Mouse (Mus musculus): ENCODE results near the gene Fcrl1. TPM values are rescaled to one million over a fixed set of nuclear protein-coding genes. Genes with fewer than 3 reads are reported as not detected.
"Not testable (repeated sequence)": the region's sequence is repeated elsewhere in the genome, so short reads cannot be mapped to it uniquely, and the experiment has no call there.

The Fcrl1 gene
- 0.14 TPM in 1 of 2 replicates, not detected in the other for polyA plus RNA-seq (2016; fragmentation: Nextera tagmentation; extraction: Ambion mirVana)

DNA sequence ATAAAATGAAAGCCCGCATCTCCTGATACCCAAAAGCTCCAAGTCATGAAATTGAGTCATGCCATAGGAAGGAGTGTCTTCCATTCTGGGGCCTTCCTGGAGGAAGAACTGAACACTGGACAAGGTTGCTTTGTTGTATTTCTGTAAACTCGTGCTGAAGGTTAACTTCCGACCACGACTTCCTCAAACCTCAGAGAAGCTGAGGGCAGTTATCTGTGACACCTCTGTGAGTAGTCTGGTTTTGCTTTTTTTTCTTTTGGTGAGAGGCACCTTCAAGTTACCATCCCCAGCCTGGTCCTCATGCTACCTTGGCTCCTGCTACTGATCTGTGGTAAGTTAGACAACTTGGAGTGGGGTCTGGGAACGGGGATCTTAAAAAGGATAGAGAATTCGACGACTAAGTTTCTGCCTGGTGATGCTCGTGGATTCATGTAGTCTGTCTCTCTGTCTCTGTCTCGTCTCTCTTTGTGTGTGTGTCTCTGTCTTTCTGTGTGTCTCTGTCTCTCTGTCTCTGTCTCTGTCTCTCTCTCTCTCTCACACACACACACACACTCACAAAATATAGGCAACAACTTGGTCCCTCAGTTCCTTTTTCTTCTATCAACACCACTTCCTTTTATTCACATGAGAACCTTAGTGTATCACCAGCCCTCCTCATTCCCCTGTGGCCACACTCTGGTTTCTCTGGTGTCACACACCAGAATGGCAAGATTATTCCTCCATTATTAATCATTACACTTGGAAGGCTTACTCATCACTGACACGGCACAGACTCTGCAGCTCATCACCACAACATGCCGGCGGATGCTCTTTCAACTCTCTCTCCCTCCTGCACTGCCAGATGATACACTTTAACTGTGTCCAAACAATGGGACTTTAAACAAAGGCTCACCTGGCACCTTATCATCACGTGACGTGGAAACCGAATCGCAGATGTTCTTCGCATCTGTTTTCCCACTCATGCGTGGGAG lies at the start of gene Fcrl1:
TSS of gene Fcrl1 (plus strand) at position 193 of the 971 bp plus-strand sequence.
- no peak within 1 kb of the TSS for H3K27ac ChIP-seq
- 0 out of 2 replicates have a peak, but pooled peaks cover 4% of the 10 kb centered on the region for H3K4me1 ChIP-seq (replicated peaks)
- no peaks in the 10 kb centered on the region for H3K36me3 ChIP-seq
- no peak for DNase-seq (ENCODE audit: low spot score)
- no peaks in the 10 kb centered on the region for H3K9me3 ChIP-seq
- H3K4me3 ChIP-seq = no peak within 1 kb of the TSS
- no peaks in the 10 kb centered on the region for H3K27me3 ChIP-seq (ENCODE audit: insufficient read depth, poor library complexity, severe bottlenecking)
- 88% methylated on average over 18 of the region's 18 CpGs for WGBS

DNA sequence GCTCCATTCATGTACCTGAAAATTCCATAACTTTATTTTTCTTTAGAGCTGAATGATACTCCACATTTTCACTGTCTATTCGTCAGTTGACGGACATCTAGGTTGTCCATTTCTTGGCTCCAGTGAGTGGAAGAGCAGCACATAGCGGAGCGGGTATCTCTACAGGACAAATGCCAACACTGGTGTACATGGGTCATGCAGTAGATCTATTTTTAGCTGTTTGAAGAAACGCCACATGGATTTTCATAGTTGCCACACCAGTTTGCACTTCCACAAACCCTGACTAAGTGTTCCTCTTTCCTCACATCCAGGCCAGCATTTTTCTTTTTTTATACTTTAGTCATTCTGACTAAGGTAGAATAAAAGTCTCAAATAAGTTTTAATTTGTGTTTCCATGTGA lies 38.3 kb upstream of the Fcrl1 start:
- DNase-seq (ENCODE audit: low spot score) = no peak
- no peaks in the 10 kb centered on the region for H3K4me1 ChIP-seq (replicated peaks)
- no peaks in the 10 kb centered on the region for H3K36me3 ChIP-seq
- no peak overlapping the region for H3K4me3 ChIP-seq
- 92% methylated on average over 5 of the region's 5 CpGs for WGBS
- no peaks in the 10 kb centered on the region for H3K27me3 ChIP-seq (ENCODE audit: insufficient read depth, poor library complexity, severe bottlenecking)
- no peaks in the 10 kb centered on the region for H3K9me3 ChIP-seq
- no peak overlapping the region for H3K27ac ChIP-seq

DNA sequence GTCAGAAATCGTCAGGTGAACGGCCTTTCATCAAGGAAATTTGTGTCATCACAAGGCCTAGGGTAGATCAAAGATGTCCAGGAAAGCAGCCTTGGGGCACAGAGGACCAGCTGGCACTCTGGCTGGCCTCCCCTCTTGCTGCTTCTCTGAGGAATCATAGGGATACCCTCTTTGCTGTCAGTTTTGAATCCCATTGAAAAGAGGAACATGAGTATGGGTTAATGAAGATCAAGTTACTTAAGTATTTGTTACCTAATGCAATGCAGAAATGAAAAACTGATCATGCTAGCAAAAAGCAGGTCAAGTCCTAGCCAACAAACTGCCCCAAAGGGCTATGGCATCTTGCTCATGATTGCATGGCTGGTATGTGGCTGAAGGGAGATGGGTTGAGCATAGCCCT lies 25.2 kb upstream of the Fcrl1 start:
- not testable (repeated sequence) for H3K36me3 ChIP-seq; H3K4me1 ChIP-seq (replicated peaks); DNase-seq (ENCODE audit: low spot score); H3K27ac ChIP-seq; H3K9me3 ChIP-seq; H3K4me3 ChIP-seq; H3K27me3 ChIP-seq (ENCODE audit: insufficient read depth, poor library complexity, severe bottlenecking)
- WGBS = 77% methylated on average over 2 of the region's 2 CpGs

DNA sequence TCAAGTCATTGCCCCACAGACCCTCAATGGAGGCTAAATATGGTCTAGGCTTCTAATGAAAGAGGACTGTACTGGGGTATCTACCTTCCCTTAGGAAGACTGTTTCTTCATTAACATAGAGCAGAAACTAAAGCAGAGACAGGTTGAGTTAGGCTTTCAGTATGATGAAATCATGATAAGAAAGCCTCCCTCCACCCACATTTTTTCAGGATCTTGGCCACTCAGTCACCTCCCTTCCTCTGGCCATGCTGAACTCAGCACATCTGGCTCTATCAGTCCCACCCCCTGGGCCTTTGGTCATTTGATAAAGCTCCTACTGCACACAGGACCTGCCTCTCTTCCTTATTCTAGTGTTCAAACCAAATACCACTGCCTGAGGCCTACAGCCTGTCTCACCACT lies 18.6 kb upstream of the Fcrl1 start, which contains the start of gene Cd5l:
TSS of gene Cd5l (plus strand) at position 301 of the 400 bp plus-strand sequence.
- Histone ChIP-seq H3K27me3 (ENCODE audit: insufficient read depth, poor library complexity, severe bottlenecking) (no peaks in the 10 kb centered on the region), H3K27ac (no peak within 1 kb of the TSS), H3K4me1 (replicated peaks) (no peaks in the 10 kb centered on the region), H3K4me3 (no peak within 1 kb of the TSS), H3K9me3 (no peaks in the 10 kb centered on the region), H3K36me3 (no peaks in the 10 kb centered on the region)
- DNase-seq (ENCODE audit: low spot score) = no peak

DNA sequence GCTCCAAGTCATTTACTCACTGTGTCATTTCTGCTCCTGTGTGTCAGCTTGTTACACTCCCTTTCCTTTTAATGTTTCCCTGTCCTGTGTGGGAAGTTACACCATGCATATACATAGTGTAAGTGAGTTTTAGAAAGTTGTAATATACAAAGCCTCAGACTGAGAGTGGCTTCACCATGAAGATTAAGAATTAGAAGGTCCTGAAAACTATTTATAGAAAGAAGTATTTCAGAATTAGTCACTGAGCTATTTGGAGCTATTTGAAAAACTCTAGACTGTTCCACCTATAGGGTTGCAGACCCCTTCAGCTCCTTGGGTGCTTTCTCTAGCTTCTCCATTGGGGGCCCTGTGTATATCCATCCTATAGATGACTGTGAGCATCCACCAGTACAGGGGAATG lies 17.0 kb upstream of the Fcrl1 start:
- no peak for DNase-seq (ENCODE audit: low spot score)
- Histone ChIP-seq H3K4me3 (no peak overlapping the region), H3K9me3 (no peaks in the 10 kb centered on the region), H3K4me1 (replicated peaks) (no peaks in the 10 kb centered on the region), H3K36me3 (no peaks in the 10 kb centered on the region), H3K27ac (no peak overlapping the region), H3K27me3 (ENCODE audit: insufficient read depth, poor library complexity, severe bottlenecking) (no peaks in the 10 kb centered on the region)

DNA sequence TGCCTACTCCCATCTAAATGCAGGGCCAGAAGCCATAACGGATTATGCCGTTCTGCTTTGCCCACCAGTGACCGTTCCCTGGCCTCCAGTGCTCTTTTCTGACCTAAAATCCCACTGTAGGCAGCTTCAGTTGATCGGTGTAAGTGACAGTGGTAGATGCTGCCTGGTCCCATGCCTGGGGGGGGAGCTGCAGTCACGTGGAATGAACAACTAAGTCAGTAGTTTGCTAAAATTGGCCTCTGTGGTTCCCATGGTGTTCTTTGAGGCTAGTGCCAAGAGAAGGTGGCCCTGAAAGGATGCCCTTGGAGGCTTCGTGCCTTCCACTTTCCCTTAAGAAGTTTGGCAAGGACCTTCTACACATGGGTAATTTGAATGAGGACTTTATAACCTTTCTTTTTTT lies 15.7 kb upstream of the Fcrl1 start:
- no peaks in the 10 kb centered on the region for H3K4me1 ChIP-seq (replicated peaks)
- H3K9me3 ChIP-seq = no peaks in the 10 kb centered on the region
- H3K27me3 ChIP-seq (ENCODE audit: insufficient read depth, poor library complexity, severe bottlenecking) = no peaks in the 10 kb centered on the region
- H3K4me3 ChIP-seq = no peak overlapping the region
- WGBS = 88% methylated on average over 6 of the region's 6 CpGs
- DNase-seq (ENCODE audit: low spot score) = no peak
- no peaks in the 10 kb centered on the region for H3K36me3 ChIP-seq
- no peak overlapping the region for H3K27ac ChIP-seq

DNA sequence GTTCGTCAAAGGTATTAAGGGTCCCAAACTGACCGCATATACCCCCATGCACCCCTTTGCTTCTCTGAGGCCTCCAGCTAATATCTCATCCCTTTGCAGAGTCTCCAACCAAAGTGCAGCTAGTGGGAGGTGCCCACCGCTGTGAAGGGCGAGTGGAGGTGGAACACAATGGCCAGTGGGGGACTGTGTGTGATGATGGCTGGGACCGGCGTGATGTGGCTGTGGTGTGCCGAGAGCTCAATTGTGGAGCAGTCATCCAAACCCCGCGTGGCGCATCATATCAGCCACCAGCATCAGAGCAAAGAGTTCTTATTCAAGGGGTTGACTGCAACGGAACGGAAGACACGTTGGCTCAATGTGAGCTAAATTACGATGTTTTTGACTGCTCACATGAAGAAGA lies 10.5 kb upstream of the Fcrl1 start:
- Histone ChIP-seq H3K4me3 (no peak overlapping the region), H3K27me3 (ENCODE audit: insufficient read depth, poor library complexity, severe bottlenecking) (no peaks in the 10 kb centered on the region)
- 92% methylated on average over 14 of the region's 14 CpGs for WGBS

DNA sequence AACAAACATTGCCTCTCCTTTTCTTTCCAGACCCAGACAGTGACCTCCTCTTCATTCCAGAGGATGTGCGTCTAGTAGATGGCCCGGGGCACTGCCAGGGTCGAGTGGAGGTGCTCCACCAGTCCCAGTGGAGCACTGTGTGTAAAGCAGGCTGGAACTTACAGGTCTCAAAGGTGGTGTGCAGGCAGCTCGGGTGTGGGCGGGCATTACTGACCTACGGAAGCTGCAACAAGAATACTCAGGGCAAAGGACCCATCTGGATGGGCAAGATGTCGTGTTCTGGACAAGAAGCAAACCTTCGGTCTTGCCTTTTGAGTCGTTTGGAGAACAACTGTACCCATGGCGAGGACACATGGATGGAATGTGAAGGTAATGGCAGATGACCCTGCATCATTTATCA lies 8.7 kb upstream of the Fcrl1 start:
- H3K4me1 ChIP-seq (replicated peaks) = no peaks in the 10 kb centered on the region
- no peaks in the 10 kb centered on the region for H3K27me3 ChIP-seq (ENCODE audit: insufficient read depth, poor library complexity, severe bottlenecking)
- no peaks in the 10 kb centered on the region for H3K9me3 ChIP-seq
- no peak overlapping the region for H3K4me3 ChIP-seq
- H3K36me3 ChIP-seq = no peaks in the 10 kb centered on the region
- no peak overlapping the region for H3K27ac ChIP-seq
- no peak for DNase-seq (ENCODE audit: low spot score)
- WGBS = 87% methylated on average over 10 of the region's 10 CpGs

More for the DNA sequence above, 10.5 kb upstream of the Fcrl1 start:
- DNase-seq (ENCODE audit: low spot score) = no peak
- Histone ChIP-seq H3K4me1 (replicated peaks) (no peaks in the 10 kb centered on the region), H3K9me3 (no peaks in the 10 kb centered on the region), H3K27ac (no peak overlapping the region), H3K36me3 (no peaks in the 10 kb centered on the region)

DNA sequence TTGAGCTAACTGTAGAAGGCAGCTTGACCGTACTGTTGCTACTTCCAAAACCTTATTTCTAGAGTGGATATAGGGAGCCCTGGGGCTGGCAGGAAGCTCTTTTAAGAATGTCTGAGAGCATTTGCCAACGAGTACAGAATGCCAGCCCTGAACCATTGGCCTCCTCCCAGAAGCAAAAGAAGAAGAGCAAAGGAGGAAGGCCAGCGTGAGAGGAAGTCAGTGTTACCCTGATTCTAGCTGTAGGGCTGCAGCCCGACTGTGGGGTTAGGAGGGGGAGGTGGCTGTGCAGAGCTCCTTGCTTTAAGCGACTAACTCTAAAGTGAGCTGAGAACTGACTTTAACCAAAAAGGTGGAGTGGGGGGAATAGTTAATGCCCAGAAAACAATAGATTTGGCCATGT lies 7.0 kb upstream of the Fcrl1 start:
- H3K27ac ChIP-seq = no peak overlapping the region
- DNase-seq (ENCODE audit: low spot score) = no peak
- H3K36me3 ChIP-seq = no peaks in the 10 kb centered on the region
- no peaks in the 10 kb centered on the region for H3K27me3 ChIP-seq (ENCODE audit: insufficient read depth, poor library complexity, severe bottlenecking)
- WGBS = 81% methylated on average over 5 of the region's 5 CpGs
- no peaks in the 10 kb centered on the region for H3K4me1 ChIP-seq (replicated peaks)
- no peak overlapping the region for H3K4me3 ChIP-seq
- H3K9me3 ChIP-seq = no peaks in the 10 kb centered on the region

DNA sequence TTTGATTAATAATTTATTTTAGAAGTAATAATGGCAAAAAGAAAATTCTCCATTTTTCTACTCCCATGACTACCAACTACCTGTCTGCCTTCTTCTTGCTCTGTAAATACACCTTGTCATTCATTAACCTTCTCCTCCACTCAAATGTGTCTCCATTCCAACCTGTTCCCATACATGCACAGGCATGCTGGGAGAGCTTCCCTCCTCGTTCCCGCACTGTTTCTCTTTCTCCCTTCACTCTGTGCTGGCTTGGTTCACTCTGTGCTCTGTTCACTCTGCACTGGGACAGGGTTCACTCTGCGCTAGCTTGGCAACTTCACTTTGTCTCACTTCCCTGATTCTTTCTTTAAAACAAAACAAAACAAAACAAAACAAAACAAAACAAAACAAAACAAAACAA lies 1.0 kb downstream of the Fcrl1 start:
- Histone ChIP-seq H3K9me3 (no peaks in the 10 kb centered on the region), H3K27ac (no peak overlapping the region), H3K27me3 (ENCODE audit: insufficient read depth, poor library complexity, severe bottlenecking) (no peaks in the 10 kb centered on the region), H3K4me1 (replicated peaks) (0 out of 2 replicates have a peak, but pooled peaks cover 4% of the 10 kb centered on the region), H3K4me3 (no peak overlapping the region), H3K36me3 (no peaks in the 10 kb centered on the region)
- WGBS = 73% methylated on average over 3 of the region's 3 CpGs
- DNase-seq (ENCODE audit: low spot score) = no peak

DNA sequence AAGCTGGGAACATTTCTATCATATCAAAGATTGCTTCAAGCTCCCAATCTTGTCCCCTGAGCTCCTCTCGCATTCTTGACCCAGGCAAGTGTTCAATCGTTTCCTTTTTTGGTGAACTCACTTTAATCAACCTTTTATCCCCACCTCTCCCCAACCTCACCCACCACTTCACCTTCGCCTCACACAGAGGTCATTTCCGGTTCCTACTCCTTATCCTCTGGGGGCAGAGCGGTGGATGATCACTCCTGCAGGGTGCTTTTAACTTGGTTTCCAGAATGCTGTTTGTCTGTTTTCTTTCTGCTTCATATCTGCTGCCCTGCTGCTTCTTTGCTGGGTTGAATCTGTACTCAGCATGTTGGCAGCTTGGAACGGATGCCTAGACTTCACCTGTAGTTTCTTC lies 1.5 kb downstream of the Fcrl1 start:
- Histone ChIP-seq H3K27ac (no peak overlapping the region), H3K4me1 (replicated peaks) (0 out of 2 replicates have a peak, but pooled peaks cover 4% of the 10 kb centered on the region), H3K4me3 (no peak overlapping the region), H3K36me3 (no peaks in the 10 kb centered on the region), H3K27me3 (ENCODE audit: insufficient read depth, poor library complexity, severe bottlenecking) (no peaks in the 10 kb centered on the region), H3K9me3 (no peaks in the 10 kb centered on the region)
- no peak for DNase-seq (ENCODE audit: low spot score)
- 68% methylated on average over 6 of the region's 6 CpGs for WGBS

DNA sequence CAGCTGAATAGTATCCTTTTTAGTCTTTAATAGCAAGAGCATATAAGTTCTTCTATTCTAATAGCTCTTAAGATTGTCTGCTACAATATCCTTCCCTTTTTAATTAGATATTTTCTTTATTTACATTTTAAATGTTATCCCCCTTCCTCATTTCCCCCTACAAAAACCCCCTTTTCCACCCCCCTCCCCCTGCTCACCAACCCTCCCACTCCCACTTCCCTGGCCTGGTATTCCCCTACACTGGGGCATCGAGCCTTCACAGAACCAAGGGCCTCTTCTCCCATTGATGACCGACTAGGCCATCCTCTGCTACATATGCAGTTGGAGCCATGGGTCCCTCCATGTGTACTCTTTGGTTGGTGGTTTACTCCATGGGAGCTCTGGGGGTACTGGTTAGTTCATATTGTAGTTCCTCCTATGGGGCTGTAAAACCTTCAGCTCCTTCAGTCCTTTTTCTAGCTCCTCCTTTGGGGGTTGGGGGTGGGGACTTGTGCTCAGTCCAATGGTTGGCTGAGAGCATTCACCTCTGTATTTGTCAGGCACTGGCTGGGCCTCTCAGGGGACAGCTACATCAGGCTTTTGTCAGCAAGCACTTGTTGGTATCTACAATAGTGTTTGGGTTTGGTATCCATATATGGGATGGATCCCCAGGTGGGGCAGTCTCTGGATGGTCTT lies 3.6 kb downstream of the Fcrl1 start:
- H3K36me3 ChIP-seq; DNase-seq (ENCODE audit: low spot score); H3K4me3 ChIP-seq; H3K4me1 ChIP-seq (replicated peaks); H3K27me3 ChIP-seq (ENCODE audit: insufficient read depth, poor library complexity, severe bottlenecking); H3K9me3 ChIP-seq; H3K27ac ChIP-seq: not testable (repeated sequence)
- whole genome bisulfite sequencing = 87% methylated on average over 2 of the region's 2 CpGs
